34 mouse cellular contexts compared by ENCODE assay signal in genomic region chr14:54674317-54674716, GRCm38 (mm10). TPM values are rescaled to one million over a fixed set of nuclear protein-coding genes. Genes with fewer than 3 reads are reported as not detected.
DNase-seq lines count a peak whose midpoint lies in the region; ATAC-seq and TF ChIP-seq lines count a peak whose summit lies in the region.
"Had no signal": no experiment of that assay in that cellular context is flagged by ENCODE, and none has a peak within 500 bp of the region (broad histone marks: within the 10 kb centered on the region; RNA-seq: fewer than 3 reads in every experiment).

No protein-coding gene starts in this region.

- no peaks in the 10 kb centered on the region for H3K4me1 ChIP-seq in embryonic facial prominence, embryonic 14.5 days (ENCODE audit: control insufficient read depth, insufficient read depth, low read length)
- H3K4me1 ChIP-seq in embryonic facial prominence, embryonic 10.5 days: no peaks in the 10 kb centered on the region
- H3K4me1 ChIP-seq in lung, adult 2 months (ENCODE audit: control insufficient read depth, insufficient read depth, low read length): peaks cover 3% of the 10 kb centered on the region; the same call in 1 of the 2 replicates
- no peaks in the 10 kb centered on the region for H3K4me1 ChIP-seq in midbrain, embryonic 15.5 days
- H3K4me1 ChIP-seq: forebrain, embryonic 15.5 days; hindbrain, embryonic 15.5 days; limb, embryonic 12.5 days; liver, embryonic 15.5 days; midbrain, embryonic 10.5 days had no signal

- H3K4me3 ChIP-seq in embryonic facial prominence, embryonic 14.5 days (ENCODE audit: low read depth, low read length): no peak overlapping the region
- no peak overlapping the region for H3K4me3 ChIP-seq in embryonic facial prominence, embryonic 10.5 days
- H3K4me3 ChIP-seq in lung, adult 2 months (replicated peaks; ENCODE audit: extremely low read depth, low read depth, low read length): no peak overlapping the region
- no peak overlapping the region for H3K4me3 ChIP-seq in midbrain, embryonic 15.5 days
- H3K4me3 ChIP-seq: forebrain, embryonic 15.5 days; heart, adult 2 months; heart, embryonic 13.5 days; hindbrain, embryonic 15.5 days; limb, embryonic 12.5 days; liver, embryonic 15.5 days; midbrain, embryonic 10.5 days had no signal

- no peaks in the 10 kb centered on the region for H3K27me3 ChIP-seq in embryonic facial prominence, embryonic 14.5 days (replicated peaks; ENCODE audit: control insufficient read depth, insufficient read depth, low read length)
- H3K27me3 ChIP-seq in embryonic facial prominence, embryonic 10.5 days (replicated peaks; ENCODE audit: low read depth, poor library complexity, severe bottlenecking): no peaks in the 10 kb centered on the region
- no peaks in the 10 kb centered on the region for H3K27me3 ChIP-seq in midbrain, embryonic 15.5 days (replicated peaks)
- H3K27me3 ChIP-seq: CH12.LX; forebrain, embryonic 15.5 days; heart, embryonic 13.5 days; hindbrain, embryonic 15.5 days; limb, embryonic 12.5 days; liver, embryonic 15.5 days had no signal

- H3K9me3 ChIP-seq in embryonic facial prominence, embryonic 14.5 days (ENCODE audit: control insufficient read depth, low read length): no peaks in the 10 kb centered on the region
- H3K9me3 ChIP-seq in embryonic facial prominence, embryonic 10.5 days: no peaks in the 10 kb centered on the region
- H3K9me3 ChIP-seq in midbrain, embryonic 15.5 days: no peaks in the 10 kb centered on the region
- H3K9me3 ChIP-seq: forebrain, embryonic 15.5 days; heart, embryonic 13.5 days; hindbrain, embryonic 15.5 days; limb, embryonic 12.5 days; liver, embryonic 15.5 days; midbrain, embryonic 10.5 days had no signal

- H3K27ac ChIP-seq in embryonic facial prominence, embryonic 14.5 days (replicated peaks; ENCODE audit: low read depth, low read length): no peak overlapping the region
- H3K27ac ChIP-seq in embryonic facial prominence, embryonic 10.5 days (replicated peaks): no peak overlapping the region
- no peak overlapping the region for H3K27ac ChIP-seq in midbrain, embryonic 15.5 days
- H3K27ac ChIP-seq: forebrain, embryonic 15.5 days; heart, adult 2 months; heart, embryonic 13.5 days; hindbrain, embryonic 15.5 days; kidney, postnatal 0 days; limb, embryonic 12.5 days; liver, embryonic 15.5 days; midbrain, embryonic 10.5 days; stomach, postnatal 0 days had no signal

- 76% methylated on average over 2 of the region's 2 CpGs for WGBS in embryonic facial prominence, embryonic 14.5 days
- 78% methylated on average over 2 of the region's 2 CpGs for WGBS in embryonic facial prominence, embryonic 10.5 days
- 47% methylated on average over 2 of the region's 2 CpGs for WGBS in lung, adult 2 months
- WGBS in midbrain, embryonic 15.5 days: 83% methylated on average over 2 of the region's 2 CpGs

- no peak overlapping the region for H3K9ac ChIP-seq in embryonic facial prominence, embryonic 14.5 days (ENCODE audit: low read depth, low read length)
- H3K9ac ChIP-seq in midbrain, embryonic 15.5 days: no peak overlapping the region
- H3K9ac ChIP-seq: forebrain, embryonic 15.5 days; heart, embryonic 13.5 days; hindbrain, embryonic 15.5 days; limb, embryonic 12.5 days; liver, embryonic 15.5 days had no signal

- peaks cover 91% of the 10 kb centered on the region for H3K36me3 ChIP-seq in embryonic facial prominence, embryonic 14.5 days (ENCODE audit: control insufficient read depth, insufficient read depth, low read length)
- peaks cover 94% of the 10 kb centered on the region for H3K36me3 ChIP-seq in embryonic facial prominence, embryonic 10.5 days (replicated peaks)
- peaks cover 46% of the 10 kb centered on the region for H3K36me3 ChIP-seq in midbrain, embryonic 15.5 days (replicated peaks)

- no peak for TF ChIP-seq CTCF in lung, adult 2 months (IDR thresholded peaks at IDR 0.05; ENCODE audit: insufficient read depth, low read length)

- no peak for TF ChIP-seq POLR2A in lung, adult 2 months (IDR thresholded peaks at IDR 0.05; ENCODE audit: borderline replicate concordance, extremely low read depth, low read depth, low read length)

- ATAC-seq in embryonic facial prominence, embryonic 14.5 days (ENCODE audit: low read depth): no peak
- ATAC-seq in midbrain, embryonic 15.5 days (replicated peaks): no peak
- ATAC-seq: activated CD4-positive, CD25-positive, alpha-beta regulatory T cell, adult 4 months; forebrain, embryonic 15.5 days; inflammation-experienced regulatory T-cells, adult 6 months; midbrain, embryonic 16.5 days had no signal

- DNase-seq in embryonic facial prominence, embryonic 14.5 days (ENCODE audit: low spot score): peak; percentile 19
- DNase-seq in embryonic facial prominence, embryonic 10.5 days (ENCODE audit: low spot score): no peak
- peak; percentile 56 to 69 for DNase-seq in lung, adult 18-20 months
- DNase-seq in lung, adult 2 months: no peak
- DNase-seq in lung, postnatal 10 days: peak; percentile 27
- no peak for DNase-seq in spleen, adult 18-20 months
- DNase-seq: adrenal gland, adult 8-10 months; cerebellum, adult 2 months; cerebellum, postnatal 25 days; heart, adult 2 months; heart, postnatal 10 days; kidney, adult 18-20 months; right cerebral cortex, postnatal 25 days; thymus, adult 18-20 months; thymus, postnatal 25 days had no signal

- no peak overlapping the region for H3K4me2 ChIP-seq in embryonic facial prominence, embryonic 14.5 days (ENCODE audit: low read depth, low read length)
- H3K4me2 ChIP-seq in midbrain, embryonic 15.5 days: no peak overlapping the region
- H3K4me2 ChIP-seq: forebrain, embryonic 15.5 days; heart, embryonic 13.5 days; hindbrain, embryonic 15.5 days; limb, embryonic 12.5 days; liver, embryonic 15.5 days had no signal

RNA-seq across cellular contexts. Expression of gene 1700123O20Rik, which starts 11.7 kb away (rescaled TPM):
- 70.7 and 84.9 TPM in 2 replicates for polyA plus RNA-seq in embryonic facial prominence, embryonic 14.5 days (2014; fragmentation: Nextera tagmentation; extraction: Ambion mirVana)
- polyA plus RNA-seq in embryonic facial prominence, embryonic 10.5 days (2016; fragmentation: Nextera tagmentation; extraction: Ambion mirVana): 115 and 116 TPM in 2 replicates
- polyA plus RNA-seq in lung, adult 2 months (2012; rRNA removed): 49.8 and 50.5 TPM in 2 replicates
- 65.5 and 65.6 TPM in 2 replicates for polyA plus RNA-seq in midbrain, embryonic 15.5 days (2015; fragmentation: Nextera tagmentation; extraction: Ambion mirVana)

RNA-seq across cellular contexts. Expression of gene Acin1, which starts 12.4 kb away (rescaled TPM):
- polyA plus RNA-seq in embryonic facial prominence, embryonic 14.5 days (2014; fragmentation: Nextera tagmentation; extraction: Ambion mirVana): 99.4 and 101 TPM in 2 replicates
- 150 and 152 TPM in 2 replicates for polyA plus RNA-seq in embryonic facial prominence, embryonic 10.5 days (2016; fragmentation: Nextera tagmentation; extraction: Ambion mirVana)
- polyA plus RNA-seq in lung, adult 2 months (2012; rRNA removed): 100 and 121 TPM in 2 replicates
- 145 TPM in 2 replicates for polyA plus RNA-seq in midbrain, embryonic 15.5 days (2015; fragmentation: Nextera tagmentation; extraction: Ambion mirVana)

RNA-seq across cellular contexts. Expression of gene Gm29776, which starts 24.3 kb away (rescaled TPM):
- polyA plus RNA-seq in embryonic facial prominence, embryonic 14.5 days (2014; fragmentation: Nextera tagmentation; extraction: Ambion mirVana): 0.17 and 0.34 TPM in 2 replicates
- 0.10 and 0.12 TPM in 2 replicates for polyA plus RNA-seq in embryonic facial prominence, embryonic 10.5 days (2016; fragmentation: Nextera tagmentation; extraction: Ambion mirVana)
- polyA plus RNA-seq in lung, adult 2 months (2012; rRNA removed): 0.43 and 0.56 TPM in 2 replicates
- 0.32 and 0.37 TPM in 2 replicates for polyA plus RNA-seq in midbrain, embryonic 15.5 days (2015; fragmentation: Nextera tagmentation; extraction: Ambion mirVana)
- polyA plus RNA-seq: activated CD4-positive, CD25-positive, alpha-beta regulatory T cell, adult 4 months; C2C12; large intestine, adult 2 months; liver, adult 2 months; midbrain, embryonic 10.5 days had no signal

RNA-seq across cellular contexts. Expression of gene Cdh24, which starts 33.2 kb away (rescaled TPM):
- 3.9 and 4.5 TPM in 2 replicates for polyA plus RNA-seq in embryonic facial prominence, embryonic 14.5 days (2014; fragmentation: Nextera tagmentation; extraction: Ambion mirVana)
- 5.3 and 6.0 TPM in 2 replicates for polyA plus RNA-seq in embryonic facial prominence, embryonic 10.5 days (2016; fragmentation: Nextera tagmentation; extraction: Ambion mirVana)
- 2.8 and 2.9 TPM in 2 replicates for polyA plus RNA-seq in lung, adult 2 months (2012; rRNA removed)
- polyA plus RNA-seq in midbrain, embryonic 15.5 days (2015; fragmentation: Nextera tagmentation; extraction: Ambion mirVana): 14.1 and 15.5 TPM in 2 replicates

RNA-seq across cellular contexts. Expression of gene Gm17606, which starts 33.6 kb away (rescaled TPM):
- polyA plus RNA-seq in embryonic facial prominence, embryonic 14.5 days (2014; fragmentation: Nextera tagmentation; extraction: Ambion mirVana): not detected in 2 replicates
- not detected in 2 replicates for polyA plus RNA-seq in embryonic facial prominence, embryonic 10.5 days (2016; fragmentation: Nextera tagmentation; extraction: Ambion mirVana)
- not detected in 2 replicates for polyA plus RNA-seq in lung, adult 2 months (2012; rRNA removed)
- polyA plus RNA-seq in midbrain, embryonic 15.5 days (2015; fragmentation: Nextera tagmentation; extraction: Ambion mirVana): not detected in 2 replicates
- polyA plus RNA-seq: activated CD4-positive, CD25-positive, alpha-beta regulatory T cell, adult 4 months; C2C12; cerebellum, adult 2 months; embryonic facial prominence, embryonic 11.5 days; forebrain, embryonic 15.5 days; frontal cortex, adult 2 months; heart, adult 2 months; heart, embryonic 13.5 days; hindbrain, embryonic 15.5 days; inflammation-experienced regulatory T-cells, adult 6 months; kidney, postnatal 0 days; large intestine, adult 2 months; limb, embryonic 12.5 days; liver, adult 2 months; liver, embryonic 15.5 days; midbrain, embryonic 10.5 days; midbrain, embryonic 16.5 days; neural tube, embryonic 11.5 days; stomach, postnatal 0 days had no signal

Comparison
In these comparisons a context has a peak if more than half of its experiments do, and no peak if none do; other contexts are left out.
1. DNase-seq: peak in embryonic facial prominence, embryonic 14.5 days (single experiment), lung, adult 18-20 months (2 of 2) and lung, postnatal 10 days (single experiment); none in embryonic facial prominence, embryonic 10.5 days (single experiment), lung, adult 2 months (single experiment) and spleen, adult 18-20 months (0 of 2).